In genomic region chr9:61261263-61261662, GRCm38 (mm10) we compare ENCODE assay signal across 30 mouse cellular contexts.
DNase-seq lines count a peak whose midpoint lies in the region; ATAC-seq lines count a peak whose summit lies in the region.
"Had no signal": no experiment of that assay in that cellular context is flagged by ENCODE, and none has a peak within 500 bp of the region (broad histone marks: within the 10 kb centered on the region; RNA-seq: fewer than 3 reads in every experiment).

No protein-coding gene starts in this region.

- H3K9me3 ChIP-seq in intestine, embryonic 14.5 days (ENCODE audit: control insufficient read depth, low read length), result no peaks in the 10 kb centered on the region
- no peaks in the 10 kb centered on the region for H3K9me3 ChIP-seq in intestine, embryonic 16.5 days (ENCODE audit: control insufficient read depth, low read length)
- peaks cover 5% of the 10 kb centered on the region; the same call in 1 of the 2 replicates for H3K9me3 ChIP-seq in midbrain, embryonic 14.5 days (ENCODE audit: control insufficient read depth, low read length)
- H3K9me3 ChIP-seq in midbrain, embryonic 15.5 days, result peaks cover 4% of the 10 kb centered on the region; the same call in 1 of the 2 replicates
- peaks cover 13% of the 10 kb centered on the region; the same call in 1 of the 2 replicates for H3K9me3 ChIP-seq in embryonic facial prominence, embryonic 10.5 days
- H3K9me3 ChIP-seq: embryonic facial prominence, embryonic 13.5 days; liver, embryonic 15.5 days; lung, embryonic 15.5 days; neural tube, embryonic 12.5 days had no signal

- H3K4me3 ChIP-seq in intestine, embryonic 14.5 days (ENCODE audit: low read depth, low read length), result no peak overlapping the region
- no peak overlapping the region for H3K4me3 ChIP-seq in intestine, embryonic 16.5 days (ENCODE audit: low read length)
- no peak overlapping the region for H3K4me3 ChIP-seq in midbrain, embryonic 14.5 days (replicated peaks; ENCODE audit: low read depth, low read length)
- no peak overlapping the region for H3K4me3 ChIP-seq in midbrain, embryonic 15.5 days
- H3K4me3 ChIP-seq in embryonic facial prominence, embryonic 10.5 days, result no peak overlapping the region
- H3K4me3 ChIP-seq: embryonic facial prominence, embryonic 13.5 days; erythroblast, embryonic 14.5 days; forebrain, embryonic 12.5 days; hindbrain, embryonic 13.5 days; liver, embryonic 15.5 days; lung, embryonic 15.5 days; myocyte; neural tube, embryonic 12.5 days had no signal

- H3K27me3 ChIP-seq in intestine, embryonic 14.5 days (replicated peaks; ENCODE audit: control insufficient read depth, insufficient read depth, low read length), result no peaks in the 10 kb centered on the region
- H3K27me3 ChIP-seq in intestine, embryonic 16.5 days (replicated peaks; ENCODE audit: control insufficient read depth, insufficient read depth, low read length), result 0 out of 2 replicates have a peak, but pooled peaks cover 2% of the 10 kb centered on the region
- H3K27me3 ChIP-seq in midbrain, embryonic 14.5 days (ENCODE audit: control insufficient read depth, insufficient read depth, low read length), result no peaks in the 10 kb centered on the region
- no peaks in the 10 kb centered on the region for H3K27me3 ChIP-seq in midbrain, embryonic 15.5 days (replicated peaks)
- H3K27me3 ChIP-seq in embryonic facial prominence, embryonic 10.5 days (replicated peaks; ENCODE audit: low read depth, poor library complexity, severe bottlenecking), result peaks cover 54% of the 10 kb centered on the region
- H3K27me3 ChIP-seq: hindbrain, embryonic 13.5 days; neural tube, embryonic 12.5 days had no signal

- H3K9ac ChIP-seq in intestine, embryonic 14.5 days (ENCODE audit: low read length), result no peak overlapping the region
- no peak overlapping the region for H3K9ac ChIP-seq in intestine, embryonic 16.5 days (ENCODE audit: low read depth, low read length)
- no peak overlapping the region for H3K9ac ChIP-seq in midbrain, embryonic 14.5 days (replicated peaks; ENCODE audit: low read length)
- H3K9ac ChIP-seq in midbrain, embryonic 15.5 days, result no peak overlapping the region
- H3K9ac ChIP-seq: embryonic facial prominence, embryonic 13.5 days; forebrain, embryonic 12.5 days; forebrain, postnatal 0 days; hindbrain, embryonic 13.5 days; liver, embryonic 15.5 days; lung, embryonic 15.5 days; neural tube, embryonic 12.5 days had no signal

- DNase-seq in intestine, embryonic 14.5 days (ENCODE audit: low spot score), result no peak
- DNase-seq in midbrain, embryonic 14.5 days, result no peak
- peak; percentile 33 for DNase-seq in embryonic facial prominence, embryonic 10.5 days (ENCODE audit: low spot score)
- peak; percentile 63 for DNase-seq in retina, embryonic 14.5 days (ENCODE audit: low spot score)
- no peak for DNase-seq in spleen, adult 18-20 months
- DNase-seq: adrenal gland, postnatal 14 days; cerebellum, adult 11 months; cerebellum, adult 9-11 months; gastrocnemius, postnatal 10 days; heart, postnatal 14 days; kidney, adult 2 months; kidney, postnatal 10 days; layer of hippocampus, postnatal 36 days; left cerebral cortex, postnatal 4 days; lung, postnatal 36 days; thymus, adult 18-20 months; thymus, postnatal 25 days had no signal

- WGBS in intestine, embryonic 14.5 days, result 48% methylated on average over 6 of the region's 6 CpGs
- 36% methylated on average over 6 of the region's 6 CpGs for WGBS in intestine, embryonic 16.5 days
- 35% methylated on average over 6 of the region's 6 CpGs for WGBS in midbrain, embryonic 14.5 days
- WGBS in midbrain, embryonic 15.5 days, result 48% methylated on average over 6 of the region's 6 CpGs
- WGBS in embryonic facial prominence, embryonic 10.5 days, result 62% methylated on average over 6 of the region's 6 CpGs

- ATAC-seq in intestine, embryonic 14.5 days (replicated peaks; ENCODE audit: low FRiP score, low TSS enrichment, low read depth), result peak; percentile 37; the same call in 1 of the 2 replicates
- ATAC-seq in intestine, embryonic 16.5 days, result no peak
- no peak for ATAC-seq in midbrain, embryonic 14.5 days (ENCODE audit: low FRiP score, low TSS enrichment)
- no peak for ATAC-seq in midbrain, embryonic 15.5 days (replicated peaks)
- no peak for ATAC-seq in erythroid progenitor cell, adult 5-6 weeks (replicated peaks; ENCODE audit: low FRiP score, poor library complexity, severe bottlenecking)
- ATAC-seq: CD4-positive, CD25-positive, alpha-beta regulatory T cell, adult 4 months; forebrain, postnatal 0 days had no signal

- peaks cover 25% of the 10 kb centered on the region for H3K4me1 ChIP-seq in intestine, embryonic 14.5 days (replicated peaks; ENCODE audit: control insufficient read depth, insufficient read depth, low read length)
- peaks cover 9% of the 10 kb centered on the region for H3K4me1 ChIP-seq in intestine, embryonic 16.5 days (ENCODE audit: control insufficient read depth, insufficient read depth, low read length)
- H3K4me1 ChIP-seq in midbrain, embryonic 14.5 days (ENCODE audit: control insufficient read depth, insufficient read depth, low read length), result peaks cover 31% of the 10 kb centered on the region
- peaks cover 26% of the 10 kb centered on the region for H3K4me1 ChIP-seq in midbrain, embryonic 15.5 days
- H3K4me1 ChIP-seq in embryonic facial prominence, embryonic 10.5 days, result peaks cover 56% of the 10 kb centered on the region
- H3K4me1 ChIP-seq: liver, embryonic 15.5 days had no signal

- H3K27ac ChIP-seq in intestine, embryonic 14.5 days (ENCODE audit: low read depth), result no peak overlapping the region
- no peak overlapping the region for H3K27ac ChIP-seq in intestine, embryonic 16.5 days (ENCODE audit: low read length)
- peak overlapping the region; percentile 45; the same call in 1 of the 2 replicates for H3K27ac ChIP-seq in midbrain, embryonic 14.5 days (replicated peaks; ENCODE audit: low read depth, low read length)
- no peak overlapping the region for H3K27ac ChIP-seq in midbrain, embryonic 15.5 days
- H3K27ac ChIP-seq in embryonic facial prominence, embryonic 10.5 days (replicated peaks), result no peak overlapping the region
- H3K27ac ChIP-seq: embryonic facial prominence, embryonic 13.5 days; forebrain, embryonic 12.5 days; liver, embryonic 15.5 days; lung, embryonic 15.5 days; neural tube, embryonic 12.5 days had no signal

- H3K36me3 ChIP-seq in intestine, embryonic 14.5 days (ENCODE audit: control insufficient read depth, insufficient read depth, low read length), result no peaks in the 10 kb centered on the region
- no peaks in the 10 kb centered on the region for H3K36me3 ChIP-seq in intestine, embryonic 16.5 days (ENCODE audit: control insufficient read depth, insufficient read depth, low read length)
- no peaks in the 10 kb centered on the region for H3K36me3 ChIP-seq in midbrain, embryonic 14.5 days (ENCODE audit: control insufficient read depth, insufficient read depth, low read length)
- no peaks in the 10 kb centered on the region for H3K36me3 ChIP-seq in midbrain, embryonic 15.5 days (replicated peaks)
- 0 out of 2 replicates have a peak, but pooled peaks cover 3% of the 10 kb centered on the region for H3K36me3 ChIP-seq in embryonic facial prominence, embryonic 10.5 days (replicated peaks)
- H3K36me3 ChIP-seq: embryonic facial prominence, embryonic 13.5 days; forebrain, embryonic 12.5 days; hindbrain, embryonic 13.5 days; liver, embryonic 15.5 days; lung, embryonic 15.5 days; neural tube, embryonic 12.5 days had no signal

- H3K4me2 ChIP-seq in intestine, embryonic 14.5 days (ENCODE audit: low read length), result no peak overlapping the region
- H3K4me2 ChIP-seq in intestine, embryonic 16.5 days (ENCODE audit: low read depth, low read length), result no peak overlapping the region
- H3K4me2 ChIP-seq in midbrain, embryonic 14.5 days (ENCODE audit: low read length), result no peak overlapping the region
- H3K4me2 ChIP-seq in midbrain, embryonic 15.5 days, result no peak overlapping the region
- H3K4me2 ChIP-seq: embryonic facial prominence, embryonic 13.5 days; forebrain, embryonic 12.5 days; hindbrain, embryonic 13.5 days; liver, embryonic 15.5 days; lung, embryonic 15.5 days; neural tube, embryonic 12.5 days had no signal

Comparison
In these comparisons a context has a peak if more than half of its experiments do, and no peak if none do; other contexts are left out.
1. DNase-seq: peak in embryonic facial prominence, embryonic 10.5 days (single experiment) and retina, embryonic 14.5 days (single experiment); none in intestine, embryonic 14.5 days (single experiment), midbrain, embryonic 14.5 days (single experiment) and spleen, adult 18-20 months (0 of 2).